ENCODE assay signal across 8 mouse cellular contexts in the genomic region with DNA sequence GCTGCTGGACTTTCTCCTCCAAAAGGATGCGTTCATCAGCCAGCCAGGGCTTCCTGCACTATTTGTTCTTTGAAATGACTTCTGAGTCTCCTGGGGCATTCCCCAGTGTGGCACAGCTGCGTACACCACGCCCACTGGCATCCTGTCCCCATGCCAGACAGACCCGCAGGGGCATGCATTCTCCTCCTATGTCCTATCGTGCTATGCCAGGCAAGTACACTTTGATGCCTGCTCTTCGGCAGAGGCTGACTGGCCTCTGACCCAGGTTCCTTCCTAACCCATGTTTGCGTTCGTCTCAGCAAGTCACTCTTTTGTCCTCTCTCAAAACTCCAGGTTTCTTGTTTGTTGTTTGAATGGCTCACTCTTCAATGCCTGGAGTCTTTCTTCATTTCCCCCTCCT.
DNase-seq lines count a peak whose midpoint lies in the region; ATAC-seq lines count a peak whose summit lies in the region.

No protein-coding gene starts in this region.

- no peaks in the 10 kb centered on the region for H3K9me3 ChIP-seq in forebrain, embryonic 14.5 days (replicated peaks; ENCODE audit: control insufficient read depth, low read length)

- WGBS in forebrain, embryonic 14.5 days = 17% methylated on average over 8 of the region's 8 CpGs
- 40% methylated on average over 8 of the region's 8 CpGs for WGBS in macrophage (ENCODE audit: missing documents)

- no peak overlapping the region for H3K9ac ChIP-seq in forebrain, embryonic 14.5 days (ENCODE audit: low read length)

- H3K4me3 ChIP-seq in forebrain, embryonic 14.5 days (ENCODE audit: low read depth, low read length) = no peak overlapping the region
- H3K4me3 ChIP-seq in macrophage (ENCODE audit: inconsistent target) = no peak overlapping the region

- no peaks in the 10 kb centered on the region for H3K79me2 ChIP-seq in macrophage (ENCODE audit: inconsistent target)

- H3K4me2 ChIP-seq in forebrain, embryonic 14.5 days (ENCODE audit: low read length) = no peak overlapping the region

- peak; percentile 26 to 51 for DNase-seq in cerebellum, postnatal 10 days
- DNase-seq in cerebellum, adult 9-11 months = no peak
- peak; percentile 71 to 72 for DNase-seq in B cell, adult 2 months
- DNase-seq in forebrain, embryonic 14.5 days (ENCODE audit: low spot score) = peak; percentile 43
- DNase-seq in kidney, adult 11 months = peak; percentile 55
- DNase-seq in urinary bladder, adult 2 months (ENCODE audit: low spot score) = peak; percentile 58
- DNase-seq in layer of hippocampus, adult 11-12 months (ENCODE audit: low spot score) = no peak

- H3K36me3 ChIP-seq in forebrain, embryonic 14.5 days (ENCODE audit: control insufficient read depth, insufficient read depth, low read length) = no peaks in the 10 kb centered on the region
- no peaks in the 10 kb centered on the region for H3K36me3 ChIP-seq in macrophage (ENCODE audit: inconsistent target)

- H3K27ac ChIP-seq in forebrain, embryonic 14.5 days (ENCODE audit: low read depth, low read length) = 0 out of 2 replicates have a peak overlapping the region, but pooled peaks have one; percentile 16
- H3K27ac ChIP-seq in macrophage = peak overlapping the region; percentile 70

- peaks cover 35% of the 10 kb centered on the region for H3K4me1 ChIP-seq in forebrain, embryonic 14.5 days (ENCODE audit: control insufficient read depth, insufficient read depth, low read length)

- ATAC-seq in forebrain, embryonic 14.5 days = peak; percentile 49; the same call in 1 of the 2 replicates

- H3K27me3 ChIP-seq in forebrain, embryonic 14.5 days (replicated peaks; ENCODE audit: control insufficient read depth, insufficient read depth, low read length) = no peaks in the 10 kb centered on the region

Comparison
In these comparisons a context has a peak if more than half of its experiments do, and no peak if none do; other contexts are left out.
1. DNase-seq: peak in cerebellum, postnatal 10 days (2 of 2), B cell, adult 2 months (2 of 2), forebrain, embryonic 14.5 days (single experiment), kidney, adult 11 months (single experiment) and urinary bladder, adult 2 months (single experiment); none in cerebellum, adult 9-11 months (single experiment) and layer of hippocampus, adult 11-12 months (single experiment).